Mouse (Mus musculus) right cerebral cortex, adult 18-20 months (tissue): ENCODE measurements at regions not wholly inside any gene's neighbourhood (a gene's known extent, or its start where the extent isn't known, plus 50 kb on each side); places are given as distances from the start of the nearest gene placed in this dataset.
A peak's percentile ranks its signal among the peaks of the same experiment; 100 is the strongest.
"Not testable (repeated sequence)": the region's sequence is repeated elsewhere in the genome, so short reads cannot be mapped to it uniquely, and the experiment has no call there.

Experiments
- DNase-seq: peaks from one replicate; pipeline ENCODE4 v3.0.0; 2022; ENCODE audit warnings: mixed read lengths

GRCm38 (mm10) chr10:19297669-19298068 lies 58.7 kb upstream of the Olig3 start:
- DNase-seq: no peak

GRCm38 (mm10) chr10:19295388-19296013 lies 60.8 kb upstream of the Olig3 start:
- DNase-seq: no peak

GRCm38 (mm10) chr10:19291474-19291873 lies 64.9 kb upstream of the Olig3 start:
- DNase-seq: no peak

GRCm38 (mm10) chr10:19291039-19291438 lies 65.3 kb upstream of the Olig3 start:
- not testable (repeated sequence) for DNase-seq

GRCm38 (mm10) chr10:19282166-19282565 lies 74.2 kb upstream of the Olig3 start:
- DNase-seq: no peak

GRCm38 (mm10) chr10:19281021-19281420 lies 75.3 kb upstream of the Olig3 start:
- no peak for DNase-seq

- DNase-seq: no peak
Observed at GRCm38 (mm10) chr10:19278189-19278842, 78.0 kb upstream of the Olig3 start.

GRCm38 (mm10) chr10:19277103-19277827 lies 79.1 kb upstream of the Olig3 start:
- no peak for DNase-seq

- DNase-seq: no peak
Observed at GRCm38 (mm10) chr10:19274985-19275384, 81.3 kb upstream of the Olig3 start.

- no peak for DNase-seq
Observed at GRCm38 (mm10) chr10:19269418-19269817, 86.9 kb upstream of the Olig3 start.

GRCm38 (mm10) chr10:19268051-19268450 lies 88.3 kb upstream of the Olig3 start:
- no peak for DNase-seq

- DNase-seq: peak; percentile 28
Observed at GRCm38 (mm10) chr10:19240102-19240759, 116.1 kb upstream of the Olig3 start.

- no peak for DNase-seq
Observed at GRCm38 (mm10) chr10:19216240-19216639, 140.1 kb upstream of the Olig3 start.

- DNase-seq: no peak
Observed at GRCm38 (mm10) chr10:19209751-19210150, 146.6 kb upstream of the Olig3 start.

- DNase-seq: no peak
Observed at GRCm38 (mm10) chr10:19208101-19208722, 148.1 kb upstream of the Olig3 start.

- DNase-seq: no peak
Observed at GRCm38 (mm10) chr10:19207505-19207904, 148.8 kb upstream of the Olig3 start.

GRCm38 (mm10) chr10:19200311-19200710 lies 156.0 kb upstream of the Olig3 start:
- DNase-seq: no peak

- no peak for DNase-seq
Observed at GRCm38 (mm10) chr10:19195676-19196075, 160.7 kb upstream of the Olig3 start.

GRCm38 (mm10) chr10:19194646-19195045 lies 161.7 kb upstream of the Olig3 start:
- DNase-seq: no peak

- DNase-seq: no peak
Observed at GRCm38 (mm10) chr10:19192971-19193758, 163.2 kb upstream of the Olig3 start.

GRCm38 (mm10) chr10:19192221-19192620 lies 164.1 kb upstream of the Olig3 start:
- DNase-seq: no peak

GRCm38 (mm10) chr10:19188082-19188742 lies 168.1 kb upstream of the Olig3 start:
- DNase-seq: no peak
